Mouse (Mus musculus) forebrain, embryonic 15.5 days (tissue): ENCODE measurements around the gene Hoxb7. TPM values are rescaled to one million over a fixed set of nuclear protein-coding genes. Genes with fewer than 3 reads are reported as not detected.

Experiments
- ATAC-seq: fragments of 200-750 bp; cut with Nextera tagmentation; replicated peaks from 2 replicates; pipeline ENCODE4 v1.8.0; 2017; ENCODE audit warnings: mild to moderate bottlenecking, moderate TSS enrichment, moderate library complexity
- H3K27ac ChIP-seq: fragments of 300-500 bp; sonication (generic); replicated peaks from 2 replicates; pipeline ENCODE4 v1.5.1; 2015; ENCODE audit warnings: mild to moderate bottlenecking, inconsistent platforms
- H3K27me3 ChIP-seq: fragments of 300-500 bp; sonication (generic); 2 replicates; pipeline ENCODE4 v1.6.1; 2015; ENCODE audit warnings: inconsistent platforms
- H3K36me3 ChIP-seq: fragments of 300-500 bp; sonication (generic); 2 replicates; pipeline ENCODE4 v1.6.1; 2015; ENCODE audit warnings: mild to moderate bottlenecking, inconsistent platforms
- H3K4me1 ChIP-seq: fragments of 300-500 bp; sonication (generic); 2 replicates; pipeline ENCODE4 v1.6.1; 2015; ENCODE audit warnings: inconsistent platforms
- H3K4me2 ChIP-seq: fragments of 300-500 bp; sonication (generic); replicated peaks from 2 replicates; pipeline ENCODE4 v1.6.1; 2015; ENCODE audit warnings: mild to moderate bottlenecking, inconsistent platforms
- H3K4me3 ChIP-seq: fragments of 300-500 bp; sonication (generic); 2 replicates; pipeline ENCODE4 v1.5.1; 2015; ENCODE audit warnings: mild to moderate bottlenecking, inconsistent platforms
- H3K9ac ChIP-seq: fragments of 300-500 bp; sonication (generic); replicated peaks from 2 replicates; pipeline ENCODE4 v1.6.1; 2015; ENCODE audit warnings: mild to moderate bottlenecking, inconsistent platforms
- H3K9me3 ChIP-seq: fragments of 300-500 bp; sonication (generic); 2 replicates; pipeline ENCODE4 v1.6.1; 2016; ENCODE audit warnings: inconsistent platforms
- WGBS: fragments of 180-500 bp; shearing (Covaris S2); methylation state at CpG from one replicate; pipeline ENCODE4 v1.1.7; 2015; ENCODE audit warnings: mixed read lengths; 5-methylcytosine and 5-hydroxymethylcytosine counted together
- polyA plus RNA-seq: library from polyadenylated mRNA; unstranded; fragments of >200 nt; fragmentation: Nextera tagmentation; extraction: Ambion mirVana; gene quantifications from 2 replicates; pipeline ENCODE4 v1.2.1, GENCODE M21; 2015

Gene Hoxb7
- polyA plus RNA-seq, 1 experiment from 2014 or later: not detected

DNA sequence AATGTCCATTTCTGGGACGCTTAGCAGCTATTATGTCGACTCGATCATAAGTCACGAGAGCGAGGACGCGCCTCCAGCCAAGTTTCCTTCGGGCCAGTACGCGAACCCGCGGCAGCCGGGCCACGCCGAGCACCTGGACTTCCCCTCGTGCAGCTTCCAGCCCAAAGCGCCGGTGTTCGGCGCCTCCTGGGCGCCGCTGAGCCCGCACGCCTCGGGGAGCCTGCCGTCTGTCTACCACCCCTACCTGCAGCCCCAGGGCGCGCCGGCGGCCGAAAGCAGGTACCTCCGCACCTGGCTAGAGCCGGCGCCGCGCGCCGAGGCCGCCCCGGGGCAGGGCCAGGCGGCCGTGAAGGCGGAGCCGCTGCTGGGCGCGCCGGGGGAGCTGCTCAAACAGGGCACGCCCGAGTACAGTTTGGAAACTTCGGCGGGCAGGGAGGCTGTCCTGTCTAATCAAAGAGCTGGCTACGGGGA, 14.8 kb upstream of the Hoxb7 start:
- H3K9me3 ChIP-seq: no peaks in the 10 kb centered on the region
- H3K27me3 ChIP-seq: peaks cover 99% of the 10 kb centered on the region
- H3K9ac ChIP-seq: no peak overlapping the region
- H3K4me3 ChIP-seq: no peak overlapping the region
- no peak for ATAC-seq
- H3K27ac ChIP-seq: no peak overlapping the region
- H3K4me2 ChIP-seq: no peak overlapping the region
- peaks cover 9% of the 10 kb centered on the region; the same call in 1 of the 2 replicates for H3K4me1 ChIP-seq
- H3K36me3 ChIP-seq: no peaks in the 10 kb centered on the region
- under 1% methylated on average over 52 of the region's 52 CpGs for WGBS

- no peaks in the 10 kb centered on the region for H3K36me3 ChIP-seq
- no peak overlapping the region for H3K9ac ChIP-seq
- peak overlapping the region; percentile 13; the same call in 1 of the 2 replicates for H3K4me3 ChIP-seq
- no peak for ATAC-seq
- H3K27ac ChIP-seq: no peak overlapping the region
- peak overlapping the region; percentile 8; the same call in 1 of the 2 replicates for H3K4me2 ChIP-seq
- no peaks in the 10 kb centered on the region for H3K9me3 ChIP-seq
- peaks cover 9% of the 10 kb centered on the region; the same call in 1 of the 2 replicates for H3K4me1 ChIP-seq
- H3K27me3 ChIP-seq: peaks cover 99% of the 10 kb centered on the region
- WGBS: under 1% methylated on average over 58 of the region's 58 CpGs
Measured at GRCm38 (mm10) chr11:96272024-96272921, 14.2 kb upstream of the Hoxb7 start.

- H3K36me3 ChIP-seq: no peaks in the 10 kb centered on the region
- no peak overlapping the region for H3K9ac ChIP-seq
- no peak overlapping the region for H3K4me2 ChIP-seq
- H3K4me1 ChIP-seq: peaks cover 9% of the 10 kb centered on the region; the same call in 1 of the 2 replicates
- no peak overlapping the region for H3K4me3 ChIP-seq
- H3K9me3 ChIP-seq: no peaks in the 10 kb centered on the region
- H3K27me3 ChIP-seq: peaks cover 100% of the 10 kb centered on the region
- H3K27ac ChIP-seq: no peak overlapping the region
- WGBS: 2% methylated on average over 10 of the region's 10 CpGs
- no peak for ATAC-seq
Measured at GRCm38 (mm10) chr11:96274428-96274827, 12.0 kb upstream of the Hoxb7 start.

GRCm38 (mm10) chr11:96275896-96276295, 10.5 kb upstream of the Hoxb7 start:
- 7% methylated on average over 4 of the region's 4 CpGs for WGBS
- no peak overlapping the region for H3K27ac ChIP-seq
- no peaks in the 10 kb centered on the region for H3K36me3 ChIP-seq
- H3K9me3 ChIP-seq: no peaks in the 10 kb centered on the region
- peaks cover 8% of the 10 kb centered on the region; the same call in 1 of the 2 replicates for H3K4me1 ChIP-seq
- H3K4me3 ChIP-seq: no peak overlapping the region
- peaks cover 100% of the 10 kb centered on the region for H3K27me3 ChIP-seq
- no peak overlapping the region for H3K9ac ChIP-seq
- no peak for ATAC-seq
- no peak overlapping the region for H3K4me2 ChIP-seq

- peaks cover 2% of the 10 kb centered on the region; the same call in 1 of the 2 replicates for H3K4me1 ChIP-seq
- H3K4me2 ChIP-seq: no peak overlapping the region
- H3K4me3 ChIP-seq: no peak overlapping the region
- no peaks in the 10 kb centered on the region for H3K36me3 ChIP-seq
- peaks cover 100% of the 10 kb centered on the region for H3K27me3 ChIP-seq
- no peak overlapping the region for H3K27ac ChIP-seq
- WGBS: 1% methylated on average over 35 of the region's 35 CpGs
- no peaks in the 10 kb centered on the region for H3K9me3 ChIP-seq
- H3K9ac ChIP-seq: no peak overlapping the region
- ATAC-seq: no peak
Measured at GRCm38 (mm10) chr11:96277151-96278044, 9.0 kb upstream of the Hoxb7 start.

DNA sequence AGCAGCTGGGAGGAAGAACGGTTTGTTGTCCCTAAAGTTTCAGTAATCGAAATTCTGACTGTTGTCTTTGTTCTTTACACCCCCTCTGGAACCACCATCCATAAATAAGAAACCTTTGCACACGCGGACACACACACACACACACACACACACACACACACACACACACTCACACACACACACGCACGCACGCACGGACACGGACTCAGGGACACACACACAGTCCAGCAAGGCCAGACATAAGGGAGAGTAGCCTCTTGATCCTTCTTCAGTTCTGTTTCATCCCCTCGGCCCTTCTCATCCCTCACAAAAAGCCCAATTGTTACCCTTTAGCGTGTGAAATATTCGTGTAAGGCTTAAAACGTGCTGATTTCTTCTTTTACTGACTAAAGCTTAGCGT, 8.1 kb upstream of the Hoxb7 start:
- 12% methylated on average over 14 of the region's 14 CpGs for WGBS
- Histone ChIP-seq H3K9me3 (no peaks in the 10 kb centered on the region), H3K27me3 (peaks cover 100% of the 10 kb centered on the region), H3K27ac (no peak overlapping the region), H3K4me3 (no peak overlapping the region), H3K36me3 (no peaks in the 10 kb centered on the region), H3K9ac (no peak overlapping the region), H3K4me2 (no peak overlapping the region), H3K4me1 (no peaks in the 10 kb centered on the region)
- ATAC-seq: no peak

- H3K9me3 ChIP-seq: no peaks in the 10 kb centered on the region
- H3K4me2 ChIP-seq: no peak overlapping the region
- peaks cover 100% of the 10 kb centered on the region for H3K27me3 ChIP-seq
- no peak overlapping the region for H3K9ac ChIP-seq
- H3K4me3 ChIP-seq: no peak overlapping the region
- no peak overlapping the region for H3K27ac ChIP-seq
- H3K36me3 ChIP-seq: no peaks in the 10 kb centered on the region
- H3K4me1 ChIP-seq: no peaks in the 10 kb centered on the region
- ATAC-seq: no peak; the same call in 1 of the 2 replicates
- WGBS: under 1% methylated on average over 9 of the region's 9 CpGs
Measured at GRCm38 (mm10) chr11:96278773-96279172, 7.7 kb upstream of the Hoxb7 start.

GRCm38 (mm10) chr11:96279421-96280233, 6.8 kb upstream of the Hoxb7 start:
- H3K27ac ChIP-seq: no peak overlapping the region
- no peaks in the 10 kb centered on the region for H3K9me3 ChIP-seq
- H3K4me2 ChIP-seq: no peak overlapping the region
- peaks cover 100% of the 10 kb centered on the region for H3K27me3 ChIP-seq
- no peak for ATAC-seq
- H3K4me3 ChIP-seq: no peak overlapping the region
- WGBS: 2% methylated on average over 31 of the region's 31 CpGs
- no peak overlapping the region for H3K9ac ChIP-seq
- peaks cover 8% of the 10 kb centered on the region for H3K4me1 ChIP-seq
- no peaks in the 10 kb centered on the region for H3K36me3 ChIP-seq

GRCm38 (mm10) chr11:96280399-96281378, 5.7 kb upstream of the Hoxb7 start:
- 8% methylated on average over 8 of the region's 8 CpGs for WGBS
- Histone ChIP-seq H3K27ac (no peak overlapping the region), H3K9me3 (no peaks in the 10 kb centered on the region), H3K4me1 (peaks cover 9% of the 10 kb centered on the region), H3K9ac (no peak overlapping the region), H3K27me3 (peaks cover 98% of the 10 kb centered on the region), H3K4me2 (no peak overlapping the region), H3K36me3 (no peaks in the 10 kb centered on the region), H3K4me3 (no peak overlapping the region)
- no peak for ATAC-seq

GRCm38 (mm10) chr11:96281396-96281795, 5.0 kb upstream of the Hoxb7 start:
- Histone ChIP-seq H3K4me2 (no peak overlapping the region), H3K27ac (no peak overlapping the region), H3K4me1 (peaks cover 9% of the 10 kb centered on the region), H3K4me3 (no peak overlapping the region), H3K9me3 (no peaks in the 10 kb centered on the region), H3K9ac (no peak overlapping the region), H3K36me3 (no peaks in the 10 kb centered on the region), H3K27me3 (peaks cover 98% of the 10 kb centered on the region)
- 3% methylated on average over 18 of the region's 18 CpGs for WGBS
- ATAC-seq: no peak
